Mouse (Mus musculus) forebrain, embryonic 14.5 days (tissue): ENCODE data around the gene Uevld. TPM values are rescaled to one million over a fixed set of nuclear protein-coding genes. Genes with fewer than 3 reads are reported as not detected.
"Not testable (repeated sequence)": the region's sequence is repeated elsewhere in the genome, so short reads cannot be mapped to it uniquely, and the experiment has no call there.

Source experiments
- ATAC-seq: fragments of 200-750 bp; cut with Nextera tagmentation; 2 replicates; pipeline ENCODE4 v1.8.0; 2017; ENCODE audit warnings: mild to moderate bottlenecking, moderate library complexity
- DNase-seq: peaks from one replicate; pipeline ENCODE4 v3.0.0-alpha.2; 2015; ENCODE audit warnings: low spot score
- H3K27ac ChIP-seq: fragments of 300-500 bp; sonication (generic); 2 replicates; pipeline ENCODE4 v1.5.1; 2014; ENCODE audit warnings: low read depth, mild to moderate bottlenecking, control low read depth, low read length, moderate library complexity
- H3K27me3 ChIP-seq: fragments of 300-500 bp; sonication (generic); replicated peaks from 2 replicates; pipeline ENCODE4 v1.6.1; 2014; ENCODE audit warnings: low read length, control low read depth, mixed read lengths; ENCODE audit not compliant: control insufficient read depth, insufficient read depth
- H3K36me3 ChIP-seq: fragments of 300-500 bp; sonication (generic); 2 replicates; pipeline ENCODE4 v1.6.1; 2014; ENCODE audit warnings: low read length, control low read depth; ENCODE audit not compliant: control insufficient read depth, insufficient read depth
- H3K4me1 ChIP-seq: fragments of 300-500 bp; sonication (generic); 2 replicates; pipeline ENCODE4 v1.6.1; 2014; ENCODE audit warnings: antibody characterized with exemption, low read length, control low read depth; ENCODE audit not compliant: control insufficient read depth, insufficient read depth
- H3K4me2 ChIP-seq: fragments of 300-500 bp; sonication (generic); 2 replicates; pipeline ENCODE4 v1.6.1; 2014; ENCODE audit warnings: mild to moderate bottlenecking, control low read depth, low read length
- H3K4me3 ChIP-seq: fragments of 300-500 bp; sonication (generic); 2 replicates; pipeline ENCODE4 v1.5.1; 2014; ENCODE audit warnings: low read depth, low read length, control low read depth
- H3K9ac ChIP-seq: fragments of 300-500 bp; sonication (generic); 2 replicates; pipeline ENCODE4 v1.6.1; 2014; ENCODE audit warnings: mild to moderate bottlenecking, low read length, control low read depth, moderate library complexity
- H3K9me3 ChIP-seq: fragments of 300-500 bp; sonication (generic); replicated peaks from 2 replicates; pipeline ENCODE4 v1.6.1; 2016; ENCODE audit warnings: low read length, control low read depth, mixed read lengths; ENCODE audit not compliant: control insufficient read depth
- WGBS: fragments of 180-500 bp; shearing (Covaris S2); extraction: QIAGEN DNeasy Blood & Tissue Kit; methylation state at CpG from one replicate; pipeline ENCODE4 v1.1.7; 2014; 5-methylcytosine and 5-hydroxymethylcytosine counted together
- polyA plus RNA-seq: library from polyadenylated mRNA; unstranded; fragments of >200 nt; fragmentation: Nextera tagmentation; extraction: Ambion mirVana; gene quantifications from 2 replicates; pipeline ENCODE4 v1.2.1, GENCODE M21; 2014

Uevld gene
- polyA plus RNA-seq, 1 experiment from 2014 or later: 7.4 TPM

DNA sequence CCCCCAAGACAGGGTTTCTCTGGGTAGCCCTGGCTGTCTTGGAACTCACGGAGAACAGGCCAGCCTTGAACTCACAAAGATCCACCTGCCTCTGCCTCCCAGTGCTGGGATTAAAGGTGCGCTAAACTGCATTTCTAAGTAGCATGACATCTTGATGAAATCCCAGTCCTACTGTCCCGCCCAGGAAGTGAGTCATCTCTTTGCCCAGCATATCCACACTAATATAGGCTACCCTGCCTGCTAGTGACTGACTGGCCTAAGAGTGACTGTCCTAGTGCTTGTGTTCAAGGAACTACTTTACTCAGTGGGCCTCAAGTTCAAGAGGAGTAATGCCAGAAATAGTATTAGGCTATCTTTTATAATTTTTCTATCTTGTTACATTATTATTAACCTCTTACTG lies 42.0 kb downstream of the Uevld start:
- ATAC-seq (no peak), DNase-seq (no peak)
- Histone ChIP-seq H3K36me3 (peaks cover 29% of the 10 kb centered on the region), H3K27me3 (no peaks in the 10 kb centered on the region), H3K4me3 (no peak overlapping the region), H3K4me1 (peaks cover 18% of the 10 kb centered on the region), H3K9me3 (no peaks in the 10 kb centered on the region), H3K27ac (no peak overlapping the region), H3K4me2 (no peak overlapping the region), H3K9ac (no peak overlapping the region)
- WGBS: 89% methylated on average over 3 of the region's 3 CpGs

DNA sequence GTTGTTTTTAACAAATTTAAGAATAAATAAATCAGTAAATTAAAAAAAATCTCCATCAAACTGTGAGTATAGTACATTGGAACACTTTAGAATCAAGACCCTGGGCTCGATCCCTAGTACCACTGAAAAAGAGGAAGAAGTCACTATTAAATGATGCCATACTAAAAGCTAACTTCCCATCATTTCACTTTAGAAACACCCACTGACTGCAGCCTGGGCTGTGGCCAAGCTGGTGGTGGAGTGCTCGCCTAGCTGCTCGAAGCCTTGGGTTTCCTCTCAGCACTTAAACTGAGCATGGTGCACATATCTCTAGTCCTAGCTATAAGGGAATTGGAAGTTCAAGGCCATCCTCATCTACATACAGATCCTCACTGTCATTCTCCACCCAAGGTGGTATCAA lies 47.1 kb downstream of the Uevld start:
- H3K9ac ChIP-seq: no peak overlapping the region
- H3K4me3 ChIP-seq: no peak overlapping the region
- no peak overlapping the region for H3K27ac ChIP-seq
- no peak for DNase-seq
- no peak for ATAC-seq
- no peaks in the 10 kb centered on the region for H3K27me3 ChIP-seq
- H3K36me3 ChIP-seq: peaks cover 72% of the 10 kb centered on the region
- no peaks in the 10 kb centered on the region for H3K9me3 ChIP-seq
- H3K4me1 ChIP-seq: no peaks in the 10 kb centered on the region
- no peak overlapping the region for H3K4me2 ChIP-seq
- WGBS: 94% methylated on average over 3 of the region's 3 CpGs

DNA sequence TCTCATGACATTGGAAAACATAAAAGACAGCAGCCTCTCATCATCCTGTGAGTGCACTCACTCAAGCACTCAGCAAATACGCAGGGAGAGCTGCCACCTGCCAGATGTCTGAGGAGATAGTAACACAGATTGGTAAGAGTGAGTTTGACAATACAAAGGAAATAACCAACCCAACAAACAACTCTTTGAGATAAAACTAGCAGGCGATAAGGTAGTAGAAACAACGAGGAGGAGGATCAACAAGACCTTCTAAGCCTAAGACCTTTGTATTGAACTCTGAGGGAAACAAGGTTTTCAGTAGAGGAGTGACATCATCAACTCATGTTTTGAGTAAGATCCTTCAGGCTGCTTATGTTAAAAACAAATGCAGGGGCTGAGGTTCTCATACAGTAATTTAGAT lies 59.0 kb downstream of the Uevld start:
- no peak overlapping the region for H3K4me2 ChIP-seq
- no peak overlapping the region for H3K9ac ChIP-seq
- no peaks in the 10 kb centered on the region for H3K9me3 ChIP-seq
- no peaks in the 10 kb centered on the region for H3K27me3 ChIP-seq
- H3K27ac ChIP-seq: no peak overlapping the region
- H3K4me1 ChIP-seq: no peaks in the 10 kb centered on the region
- ATAC-seq: no peak
- no peak overlapping the region for H3K4me3 ChIP-seq
- 95% methylated on average over 3 of the region's 3 CpGs for WGBS
- H3K36me3 ChIP-seq: peaks cover 87% of the 10 kb centered on the region
- DNase-seq: no peak

GRCm38 (mm10) chr7:46895511-46895910 lies 62.8 kb downstream of the Uevld start:
- Histone ChIP-seq H3K9me3 (no peaks in the 10 kb centered on the region), H3K9ac (no peak overlapping the region), H3K27me3 (no peaks in the 10 kb centered on the region), H3K4me3 (no peak overlapping the region), H3K4me1 (no peaks in the 10 kb centered on the region), H3K4me2 (no peak overlapping the region), H3K27ac (no peak overlapping the region), H3K36me3 (peaks cover 93% of the 10 kb centered on the region)
- 95% methylated on average over 3 of the region's 3 CpGs for WGBS
- no peak for ATAC-seq
- no peak for DNase-seq

- Histone ChIP-seq H3K27me3 (no peaks in the 10 kb centered on the region), H3K9me3 (no peaks in the 10 kb centered on the region), H3K36me3 (peaks cover 41% of the 10 kb centered on the region), H3K4me1 (no peaks in the 10 kb centered on the region), H3K27ac (no peak overlapping the region), H3K4me3 (no peak overlapping the region), H3K9ac (no peak overlapping the region), H3K4me2 (no peak overlapping the region)
- WGBS: 87% methylated on average over 3 of the region's 3 CpGs
- ATAC-seq (no peak), DNase-seq (no peak)
These were observed 75.0 kb downstream of the Uevld start for GRCm38 (mm10) chr7:46883304-46883703.

DNA sequence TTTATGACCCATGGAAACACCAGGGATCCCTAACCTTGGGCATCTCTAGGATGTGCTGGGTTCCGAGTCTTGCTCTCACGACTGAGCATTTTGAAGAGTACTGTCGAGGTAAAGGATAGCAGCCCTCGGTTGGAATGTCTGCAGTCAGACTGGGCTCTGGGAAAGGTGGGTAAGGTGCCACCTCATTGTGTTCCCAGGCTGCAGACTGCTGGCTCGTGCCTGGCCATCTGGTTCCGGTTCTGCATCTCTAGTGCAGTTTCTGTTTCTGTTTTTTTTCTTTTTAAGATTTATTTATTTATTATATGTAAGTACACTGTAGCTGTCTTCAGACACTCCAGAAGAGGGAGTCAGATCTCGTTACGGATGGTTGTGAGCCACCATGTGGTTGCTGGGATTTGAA lies 76.4 kb downstream of the Uevld start:
- DNase-seq, H3K4me1 ChIP-seq, H3K27ac ChIP-seq, H3K9me3 ChIP-seq, H3K9ac ChIP-seq, H3K4me3 ChIP-seq, ATAC-seq, H3K4me2 ChIP-seq, H3K27me3 ChIP-seq: not testable (repeated sequence)
- 92% methylated on average over 6 of the region's 8 CpGs for WGBS
- peaks cover 27% of the 10 kb centered on the region for H3K36me3 ChIP-seq

- WGBS: 87% methylated on average over 2 of the region's 2 CpGs
- Histone ChIP-seq H3K27ac (no peak overlapping the region), H3K36me3 (peaks cover 17% of the 10 kb centered on the region; the same call in 1 of the 2 replicates), H3K4me1 (no peaks in the 10 kb centered on the region), H3K27me3 (no peaks in the 10 kb centered on the region), H3K4me2 (no peak overlapping the region), H3K9me3 (no peaks in the 10 kb centered on the region), H3K9ac (no peak overlapping the region), H3K4me3 (no peak overlapping the region)
- DNase-seq (no peak), ATAC-seq (no peak)
These were observed 77.3 kb downstream of the Uevld start for GRCm38 (mm10) chr7:46880992-46881391.

DNA sequence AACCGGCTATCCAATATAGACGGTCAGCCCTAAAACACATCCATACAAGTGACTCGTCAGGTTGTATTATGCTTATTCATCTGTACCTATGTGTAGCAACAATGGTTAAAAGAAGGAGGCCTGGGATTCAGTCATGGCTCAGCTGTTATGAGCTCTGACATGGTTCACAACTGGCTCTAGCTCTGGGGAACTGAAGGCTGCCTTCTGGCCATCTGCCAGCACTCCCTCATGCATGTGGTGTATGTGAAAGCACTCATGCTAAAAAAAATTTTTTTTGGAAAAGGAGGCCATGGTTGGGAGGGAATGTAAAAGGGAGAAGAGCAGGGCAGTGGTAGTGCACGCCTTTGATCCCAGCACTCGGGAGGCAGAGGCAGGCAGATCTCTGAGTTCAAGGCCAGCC lies 78.5 kb downstream of the Uevld start:
- H3K4me3 ChIP-seq: no peak overlapping the region
- H3K4me1 ChIP-seq: no peaks in the 10 kb centered on the region
- no peaks in the 10 kb centered on the region for H3K9me3 ChIP-seq
- peak; percentile 35 for DNase-seq
- WGBS: 94% methylated on average over 5 of the region's 5 CpGs
- H3K9ac ChIP-seq: no peak overlapping the region
- H3K36me3 ChIP-seq: peaks cover 7% of the 10 kb centered on the region; the same call in 1 of the 2 replicates
- no peaks in the 10 kb centered on the region for H3K27me3 ChIP-seq
- H3K27ac ChIP-seq: no peak overlapping the region
- no peak overlapping the region for H3K4me2 ChIP-seq
- ATAC-seq: no peak

DNA sequence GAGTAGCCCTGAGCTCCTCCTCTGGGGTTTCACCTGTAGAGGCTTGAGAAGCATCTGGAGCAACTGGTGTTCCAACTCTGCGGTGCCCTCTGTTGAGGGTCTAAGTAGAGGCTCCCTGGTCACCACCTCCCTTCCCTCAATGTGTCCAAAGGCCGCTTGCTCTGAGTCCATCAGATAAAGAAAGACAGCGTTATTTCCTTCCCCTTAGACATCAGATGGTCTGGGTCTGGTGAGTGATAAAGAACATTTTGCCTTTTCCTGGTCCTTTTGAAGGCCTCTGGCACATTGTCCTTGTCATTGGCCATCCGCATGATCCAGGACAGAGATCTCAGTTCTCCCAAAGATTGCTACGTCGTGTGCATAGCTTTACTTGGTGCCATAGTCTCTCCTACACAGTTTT lies 81.1 kb downstream of the Uevld start:
- Histone ChIP-seq H3K9ac (no peak overlapping the region), H3K4me1 (no peaks in the 10 kb centered on the region), H3K27me3 (no peaks in the 10 kb centered on the region), H3K36me3 (no peaks in the 10 kb centered on the region), H3K4me2 (no peak overlapping the region), H3K27ac (no peak overlapping the region), H3K4me3 (no peak overlapping the region), H3K9me3 (no peaks in the 10 kb centered on the region)
- no peak for DNase-seq
- no peak for ATAC-seq
- 86% methylated on average over 6 of the region's 6 CpGs for WGBS
